Mouse (Mus musculus): ENCODE results near the gene Mib2. TPM values are rescaled to one million over a fixed set of nuclear protein-coding genes. Genes with fewer than 3 reads are reported as not detected.

Mib2 gene
- total and polyA plus RNA-seq, 3 experiments, result 19.0 to 66.5 (median 23.6) TPM

DNA sequence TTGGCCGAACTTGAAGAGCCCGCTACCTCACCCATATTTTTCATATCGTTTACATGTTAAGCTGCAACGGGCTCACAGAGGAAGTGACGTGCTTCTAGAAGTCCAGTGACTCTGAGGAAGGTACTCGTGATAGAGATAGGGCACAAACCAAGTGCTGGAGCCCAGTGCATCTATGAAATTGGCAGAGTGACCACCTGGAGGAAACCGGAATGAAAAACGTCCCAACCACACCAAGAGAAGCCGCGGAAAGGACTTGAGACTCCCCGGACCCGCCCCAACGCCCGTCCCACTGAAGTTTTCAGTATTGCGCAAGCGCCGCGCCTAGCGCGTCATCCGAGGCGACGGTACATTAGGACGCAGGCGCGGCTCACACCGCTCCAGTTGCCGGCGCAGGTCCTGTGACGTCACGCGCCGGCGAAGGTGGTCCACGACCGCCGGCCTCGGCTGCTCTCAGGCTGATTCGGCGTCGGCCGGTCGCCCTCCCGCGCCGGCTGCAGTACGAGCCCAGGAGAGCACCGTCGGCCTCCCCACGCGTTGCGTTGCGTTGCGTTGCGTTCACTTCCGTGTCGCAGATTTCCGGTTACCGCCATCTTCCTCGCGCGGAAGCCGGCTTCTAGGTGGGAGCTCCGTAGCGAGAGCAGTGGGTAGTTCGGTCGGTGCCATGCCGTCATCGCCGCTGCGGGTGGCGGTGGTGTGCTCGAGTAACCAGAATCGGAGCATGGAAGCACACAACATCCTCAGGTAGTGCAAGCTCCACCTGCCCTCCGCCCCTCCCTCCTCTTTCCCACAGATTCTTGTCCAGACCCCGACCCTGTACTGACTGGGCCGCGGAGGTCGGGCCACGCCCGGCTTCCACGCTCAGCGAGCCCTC, 36.0 kb upstream of the Mib2 start, which contains the start of gene Ssu72 (continued):
- TF ChIP-seq ZNF384 (IDR thresholded peaks at IDR 0.05; ENCODE audit: low read depth, low read length) (no peak), MAZ (IDR thresholded peaks at IDR 0.05; ENCODE audit: low read depth, low read length) (peak; percentile 62; the same call in 1 of the 2 replicates), USF1 (IDR thresholded peaks at IDR 0.05; ENCODE audit: low read depth, low read length) (no peak; the same call in 1 of the 2 replicates), ELF1 (IDR thresholded peaks at IDR 0.05; ENCODE audit: low read depth, low read length) (peak; percentile 97), MYC (IDR thresholded peaks at IDR 0.05; ENCODE audit: low read depth, low read length) (no peak; the same call in none of the 2 replicates), CHD2 (IDR thresholded peaks at IDR 0.05; ENCODE audit: low read length) (0 out of 2 replicates have a peak, but pooled peaks have one; percentile 19), EP300 (IDR thresholded peaks at IDR 0.05; ENCODE audit: low read length) (no peak), MAFK (IDR thresholded peaks at IDR 0.05; ENCODE audit: insufficient replicate concordance, low read length) (no peak), BHLHE40 (IDR thresholded peaks at IDR 0.05; ENCODE audit: low read depth, low read length) (no peak; the same call in none of the 2 replicates), UBTF (IDR thresholded peaks at IDR 0.05; ENCODE audit: low read depth, low read length) (no peak), TCF12 (IDR thresholded peaks at IDR 0.05; ENCODE audit: low read depth, low read length) (peak; percentile 69), ZMIZ1 (IDR thresholded peaks at IDR 0.05; ENCODE audit: low read depth, low read length) (peak; percentile 67; the same call in 1 of the 2 replicates), PAX5 (IDR thresholded peaks at IDR 0.05; ENCODE audit: low read length) (no peak), ZKSCAN1 (IDR thresholded peaks at IDR 0.05; ENCODE audit: borderline replicate concordance, low read depth, low read length) (no peak), CTCF (conservative IDR thresholded peaks at IDR 0.05 in 1 of 2, IDR thresholded peaks at IDR 0.05 in 1 of 2; ENCODE audit: low read depth in 2 of 2, low read length in 2 of 2) (no peak), CHD1 (IDR thresholded peaks at IDR 0.05; ENCODE audit: low read depth, low read length) (no peak), JUN (IDR thresholded peaks at IDR 0.05; ENCODE audit: insufficient read depth, low read depth, low read length) (0 out of 2 replicates have a peak, but pooled peaks have one; percentile 2)

DNA sequence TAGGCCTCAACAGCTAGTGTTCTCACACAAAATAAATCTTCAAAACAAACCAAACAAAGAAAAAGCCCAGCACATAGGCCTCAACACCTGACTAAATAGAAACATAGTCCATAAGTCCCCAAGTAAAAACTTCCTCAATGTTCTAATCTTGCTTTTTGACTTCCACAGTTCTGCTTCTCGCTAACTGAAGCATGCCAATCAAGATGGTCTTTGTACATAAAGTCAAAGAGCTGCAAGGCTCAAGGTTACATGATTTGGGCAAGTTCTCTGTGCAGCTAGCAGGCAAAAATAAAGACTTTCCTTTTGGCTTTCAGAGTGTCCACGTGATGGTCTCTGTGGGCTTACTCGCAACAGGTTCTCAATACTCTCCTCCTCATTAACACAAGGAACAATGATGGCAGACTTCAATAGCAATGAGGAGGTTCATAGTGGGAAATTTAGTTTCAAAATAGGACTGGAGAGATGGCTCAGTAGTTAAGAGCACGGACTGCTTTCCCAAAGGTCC, 34.5 kb upstream of the Mib2 start:
- no peak for DNase-seq (ENCODE audit: extremely low read depth)
- H3K27me3 ChIP-seq (replicated peaks), result no peaks in the 10 kb centered on the region
- peak overlapping the region; percentile 39; the same call in 1 of the 2 replicates for H3K4me2 ChIP-seq (ENCODE audit: insufficient read depth, low read depth, poor library complexity, severe bottlenecking)
- dilution Hi-C loops (cut with MboI; ENCODE audit: extremely low pct_ligation_motif_present, extremely low pct_unique_long_range_greater_than_20kb, low sequenced_read_pairs) (no loop called here), in situ Hi-C loops (cut with MboI; ENCODE audit: low pct_ligation_motif_present, low pct_unique_long_range_greater_than_20kb, low sequenced_read_pairs) (no loop called here)
- H3K4me1 ChIP-seq (ENCODE audit: control insufficient read depth in 1 of 2, insufficient read depth in 2 of 2), result peaks cover 3 to 32% of the 10 kb centered on the region in 2 experiments; a peak in 2 of 4 replicates
- H3K9ac ChIP-seq (ENCODE audit: insufficient read depth, low read depth), result peak overlapping the region; percentile 21
- TF ChIP-seq ELF1 (IDR thresholded peaks at IDR 0.05; ENCODE audit: low read depth, low read length), result no peak
- TF ChIP-seq RAD21 (IDR thresholded peaks at IDR 0.05; ENCODE audit: low read depth, low read length), result no peak
- TF ChIP-seq MAX (IDR thresholded peaks at IDR 0.05; ENCODE audit: low read length), result no peak
- no peak for TF ChIP-seq MAFK (IDR thresholded peaks at IDR 0.05; ENCODE audit: insufficient replicate concordance, low read length)
- no peak for TF ChIP-seq NRF1 (IDR thresholded peaks at IDR 0.05; ENCODE audit: low read depth, low read length)
- no peak for TF ChIP-seq POLR2A (IDR thresholded peaks at IDR 0.05; ENCODE audit: low read depth, low read length)
- no peak for TF ChIP-seq TBP (conservative IDR thresholded peaks at IDR 0.05; ENCODE audit: low read depth, low read length)
- TF ChIP-seq ZC3H11A (IDR thresholded peaks at IDR 0.05; ENCODE audit: low read depth, low read length), result no peak
- no peak for TF ChIP-seq MYC (IDR thresholded peaks at IDR 0.05; ENCODE audit: low read depth, low read length)
- H3K79me2 ChIP-seq (replicated peaks; ENCODE audit: control insufficient read depth, extremely low read depth, insufficient read depth, poor library complexity, severe bottlenecking), result peaks cover 29% of the 10 kb centered on the region
- peaks cover 0 to 9% of the 10 kb centered on the region in 2 experiments for H3K36me3 ChIP-seq (replicated peaks in 1 of 2; ENCODE audit: control insufficient read depth in 1 of 2, insufficient read depth in 1 of 2, low read length in 1 of 2)
- H3K9me3 ChIP-seq (replicated peaks; ENCODE audit: low read length), result no peaks in the 10 kb centered on the region
- no peak overlapping the region for H3K4me3 ChIP-seq (replicated peaks in 1 of 3; ENCODE audit: low read depth in 2 of 3, low read length in 2 of 3, poor library complexity in 1 of 3)
- H3K27ac ChIP-seq (ENCODE audit: insufficient read depth, low read depth), result no peak overlapping the region

Measured in CH12.LX (cell line).